Mouse (Mus musculus): Measurements from ENCODE around the gene Pax2. TPM values are rescaled to one million over a fixed set of nuclear protein-coding genes. Genes with fewer than 3 reads are reported as not detected.

Pax2 gene
- polyA plus RNA-seq, 1 experiment from 2014 or later: 198 TPM

DNA sequence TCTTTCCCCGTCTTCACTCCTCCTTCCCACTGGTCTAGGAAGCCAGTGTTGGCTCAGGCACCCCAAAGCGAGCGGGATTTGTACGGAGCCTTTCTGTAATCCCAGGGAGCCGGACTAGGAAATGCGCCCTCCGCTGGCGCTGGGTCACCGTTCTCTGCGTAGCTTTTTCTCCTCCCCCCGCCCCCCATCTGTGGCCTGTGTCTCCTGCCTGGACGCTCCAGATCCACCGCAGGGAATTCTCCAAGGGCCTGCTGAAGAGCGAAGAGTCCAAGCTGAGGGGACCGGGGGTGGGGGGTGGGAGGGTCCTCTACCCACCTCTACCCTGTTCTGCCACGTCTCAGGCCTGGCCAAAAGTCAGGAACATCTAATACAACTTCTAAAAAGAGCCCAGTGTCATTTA is 15.5 kb upstream of the Pax2 start:
- POLR2A ChIA-PET: interaction anchor here (0.6 to 3.9 kb wide), 4 partner anchors 10 to 16 kb away, joined by 3 to 35 read pairs (median 12); partner anchors contain the start of gene Pax2
- in situ Hi-C loops (cut with MboI; ENCODE audit: low pct_unique_long_range_greater_than_20kb): loop anchor here (5.0 kb wide), 1 partner anchor 88 kb away; no protein-coding TSS in a partner anchor
- no peaks in the 10 kb centered on the region for H3K27me3 ChIP-seq
- CTCF ChIA-PET: interaction anchor here (1.6 to 2.0 kb wide), 3 partner anchors 14 to 157 kb away, joined by 6 to 7 read pairs (median 6); no protein-coding TSS in a partner anchor
- no peak for ATAC-seq
- no peak for TF ChIP-seq CTCF (IDR thresholded peaks at IDR 0.05)
- no peak for DNase-seq (ENCODE audit: low read depth, low spot score)

DNA sequence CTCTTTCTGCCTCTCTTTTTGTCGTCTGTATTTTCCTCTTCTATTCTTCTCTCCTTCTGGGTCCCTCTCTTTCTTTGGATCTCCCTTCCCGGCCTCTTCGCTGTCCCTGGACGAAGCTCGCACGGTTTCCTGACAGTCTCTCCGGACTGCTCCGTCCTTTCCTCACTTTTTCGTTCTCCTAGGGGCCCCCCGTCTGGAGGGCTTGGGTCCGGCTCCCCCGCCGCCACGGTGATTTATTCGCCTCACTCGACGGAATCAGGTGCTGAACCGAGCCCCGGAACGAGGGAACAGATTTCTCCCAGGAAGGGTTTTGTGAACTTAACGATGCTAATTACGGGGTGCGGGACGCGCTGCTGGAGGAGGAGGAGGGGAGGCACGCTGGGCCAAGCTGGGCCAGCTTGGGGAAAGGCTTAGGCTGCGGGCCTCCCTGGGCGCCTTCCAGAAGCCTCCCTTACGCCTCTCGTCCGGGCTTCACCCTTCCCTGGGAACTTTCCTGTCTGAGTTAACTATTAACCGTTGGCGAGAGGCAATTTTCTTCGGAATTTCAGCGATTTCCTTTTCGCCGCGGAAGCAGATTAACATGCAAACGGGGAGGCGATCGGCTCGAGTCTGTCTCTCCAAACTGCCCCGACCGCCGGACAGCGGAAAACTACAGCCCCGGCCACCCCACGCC is 14.6 kb upstream of the Pax2 start:
- no peaks in the 10 kb centered on the region for H3K27me3 ChIP-seq
- peak; percentile 50 for ATAC-seq
- no peak for TF ChIP-seq CTCF (IDR thresholded peaks at IDR 0.05)
- in situ Hi-C loops (cut with MboI; ENCODE audit: low pct_unique_long_range_greater_than_20kb): loop anchor here (5.0 kb wide), 1 partner anchor 89 kb away; no protein-coding TSS in a partner anchor
- DNase-seq (ENCODE audit: low read depth, low spot score): peak; percentile 91
- POLR2A ChIA-PET: interaction anchor here (0.6 to 3.9 kb wide), 4 partner anchors 9 to 17 kb away, joined by 4 to 35 read pairs (median 12); partner anchors contain the start of gene Pax2
- CTCF ChIA-PET: no interaction called here

DNA sequence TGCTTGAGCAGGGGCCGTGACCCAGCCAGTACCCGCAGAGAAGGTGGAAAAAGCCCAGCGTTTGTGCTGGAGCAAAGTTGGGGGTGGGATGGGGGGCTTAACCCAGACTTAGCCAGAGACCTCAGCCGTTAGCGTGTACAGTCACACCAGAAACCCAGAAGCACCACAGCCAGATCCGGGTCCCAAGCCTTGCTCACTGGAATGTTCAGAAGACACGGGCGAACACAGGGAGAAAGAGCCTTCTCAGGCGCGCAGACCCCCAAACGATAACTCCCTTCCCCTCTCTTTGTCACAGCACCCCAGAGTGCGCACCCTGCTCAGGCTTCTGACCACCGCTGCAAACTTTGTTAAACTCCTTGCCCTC is 14.1 kb upstream of the Pax2 start:
- no peaks in the 10 kb centered on the region for H3K27me3 ChIP-seq
- POLR2A ChIA-PET: interaction anchor here (2.3 to 3.9 kb wide), 3 partner anchors 8 to 17 kb away, joined by 11 to 35 read pairs (median 14); partner anchors contain the start of gene Pax2
- CTCF ChIA-PET: no interaction called here
- no peak for DNase-seq (ENCODE audit: low read depth, low spot score)
- ATAC-seq: peak; percentile 3
- TF ChIP-seq CTCF (IDR thresholded peaks at IDR 0.05): no peak
- in situ Hi-C loops (cut with MboI; ENCODE audit: low pct_unique_long_range_greater_than_20kb): loop anchor here (5.0 kb wide), 1 partner anchor 89 kb away; no protein-coding TSS in a partner anchor

DNA sequence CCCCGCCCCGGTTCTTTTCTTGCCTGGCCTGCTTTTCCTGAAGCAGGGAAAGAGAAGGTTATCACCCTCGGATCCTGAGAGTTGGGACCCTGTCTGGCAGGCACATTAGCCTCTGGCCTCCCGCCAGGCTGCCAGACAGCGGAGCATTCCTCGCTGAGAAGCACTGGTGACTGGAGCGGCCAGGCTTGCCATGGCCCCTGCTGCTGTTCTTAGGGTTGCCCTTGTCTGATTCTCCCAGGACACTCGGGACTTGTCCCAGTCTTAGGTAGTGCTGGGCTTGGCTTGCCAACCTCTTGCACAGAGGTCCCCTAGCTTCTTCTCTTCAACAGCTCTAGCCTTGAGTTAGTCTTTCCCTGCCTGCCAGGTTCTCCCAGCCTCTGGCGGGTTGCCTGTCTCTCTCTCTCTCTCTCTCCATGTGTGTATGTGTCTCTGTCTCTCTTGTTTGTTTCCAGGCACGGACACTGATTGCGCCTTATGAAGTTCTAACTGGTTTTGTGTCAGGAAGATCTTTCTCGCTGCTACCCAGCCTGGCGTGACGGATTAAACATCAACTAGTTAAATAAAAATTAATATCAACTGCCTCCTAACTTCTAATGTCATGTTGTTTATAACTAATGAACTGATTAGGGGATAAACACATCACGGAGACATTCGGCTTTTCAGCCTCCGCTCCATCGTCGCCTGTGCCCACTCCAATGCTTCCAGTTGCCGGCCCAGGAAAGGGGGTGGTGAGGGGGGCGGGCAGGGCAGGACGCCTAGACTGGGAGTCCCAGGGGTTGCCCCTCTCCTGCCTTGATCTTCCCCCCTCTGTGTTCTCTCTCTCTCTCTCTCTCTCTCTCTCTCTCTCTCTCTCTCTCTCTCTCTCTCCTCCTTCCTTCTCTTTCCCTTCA is 13.5 kb upstream of the Pax2 start:
- CTCF ChIA-PET: no interaction called here
- DNase-seq (ENCODE audit: low read depth, low spot score) (no peak), ATAC-seq (peak; percentile 38)
- TF ChIP-seq CTCF (IDR thresholded peaks at IDR 0.05): no peak
- H3K27me3 ChIP-seq: no peaks in the 10 kb centered on the region
- POLR2A ChIA-PET: interaction anchor here (3.9 kb wide), 1 partner anchor 12 kb away, joined by 35 read pairs; the partner anchor contains the start of gene Pax2
- in situ Hi-C loops (cut with MboI; ENCODE audit: low pct_unique_long_range_greater_than_20kb): loop anchor here (5.0 kb wide), 1 partner anchor 90 kb away; no protein-coding TSS in a partner anchor

DNA sequence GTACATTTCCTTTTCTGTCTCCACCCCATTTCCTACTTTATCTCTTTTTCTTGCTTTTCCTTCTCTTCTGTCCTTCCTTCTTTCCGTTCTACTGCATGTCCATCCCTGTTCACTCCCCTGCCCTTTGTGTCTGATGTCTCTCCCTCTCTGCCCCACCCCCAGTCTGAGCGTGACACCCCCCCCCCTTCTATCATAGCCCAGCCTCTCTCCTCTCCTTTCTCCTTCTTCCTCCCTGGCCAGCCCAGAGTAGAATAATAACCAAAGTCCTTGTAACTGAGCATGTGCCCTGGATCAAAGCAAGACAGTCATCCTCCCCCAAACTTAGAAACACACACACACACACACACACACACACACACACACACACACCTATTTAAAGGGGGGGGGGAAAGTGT is 12.8 kb upstream of the Pax2 start:
- POLR2A ChIA-PET: interaction anchor here (0.9 to 1.0 kb wide), 2 partner anchors 10 to 13 kb away, joined by 5 to 9 read pairs; partner anchors contain the start of gene Pax2
- TF ChIP-seq CTCF (IDR thresholded peaks at IDR 0.05): no peak
- CTCF ChIA-PET: no interaction called here
- no peaks in the 10 kb centered on the region for H3K27me3 ChIP-seq
- in situ Hi-C loops (cut with MboI; ENCODE audit: low pct_unique_long_range_greater_than_20kb): loop anchor here (5.0 kb wide), 1 partner anchor 91 kb away; no protein-coding TSS in a partner anchor
- ATAC-seq (no peak), DNase-seq (ENCODE audit: low read depth, low spot score) (no peak)

DNA sequence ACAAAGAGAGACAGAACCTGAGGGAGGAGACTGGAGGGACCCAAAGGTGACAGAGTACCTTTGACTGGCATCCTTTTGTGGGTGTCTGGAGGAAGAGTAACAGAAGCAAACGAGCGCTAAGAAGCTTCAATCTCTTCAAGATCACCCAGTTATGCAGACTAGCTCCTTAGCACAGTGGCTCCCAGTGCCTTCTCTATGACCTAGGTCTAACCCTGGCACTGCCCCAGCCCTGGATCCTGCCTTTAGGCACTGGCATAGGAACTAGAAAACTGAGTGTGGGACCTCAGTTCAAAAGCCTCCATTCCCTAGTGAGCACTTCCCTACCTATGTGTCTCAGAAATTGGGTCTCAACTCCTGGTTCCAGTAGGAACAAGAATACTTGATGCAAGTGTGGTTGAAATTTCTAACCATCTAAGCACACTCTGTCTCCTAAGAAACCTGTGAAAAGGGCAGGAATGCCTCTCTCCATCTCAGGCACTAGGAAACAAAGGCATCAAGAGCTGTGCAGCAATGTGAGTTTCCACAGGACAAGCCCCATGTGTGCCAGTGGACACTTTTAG is 11.8 kb upstream of the Pax2 start:
- no peaks in the 10 kb centered on the region for H3K27me3 ChIP-seq
- no peak for DNase-seq (ENCODE audit: low read depth, low spot score)
- no peak for ATAC-seq
- CTCF ChIA-PET: interaction anchor here (1.0 kb wide), 1 partner anchor 161 kb away, joined by 3 read pairs; no protein-coding TSS in a partner anchor
- POLR2A ChIA-PET: interaction anchor here (0.7 to 1.2 kb wide), 4 partner anchors 9 to 183 kb away, joined by 3 to 9 read pairs (median 6); partner anchors contain the start of gene Pax2
- in situ Hi-C loops (cut with MboI; ENCODE audit: low pct_unique_long_range_greater_than_20kb): loop anchor here (5.0 kb wide), 1 partner anchor 92 kb away; no protein-coding TSS in a partner anchor
- TF ChIP-seq CTCF (IDR thresholded peaks at IDR 0.05): no peak

DNA sequence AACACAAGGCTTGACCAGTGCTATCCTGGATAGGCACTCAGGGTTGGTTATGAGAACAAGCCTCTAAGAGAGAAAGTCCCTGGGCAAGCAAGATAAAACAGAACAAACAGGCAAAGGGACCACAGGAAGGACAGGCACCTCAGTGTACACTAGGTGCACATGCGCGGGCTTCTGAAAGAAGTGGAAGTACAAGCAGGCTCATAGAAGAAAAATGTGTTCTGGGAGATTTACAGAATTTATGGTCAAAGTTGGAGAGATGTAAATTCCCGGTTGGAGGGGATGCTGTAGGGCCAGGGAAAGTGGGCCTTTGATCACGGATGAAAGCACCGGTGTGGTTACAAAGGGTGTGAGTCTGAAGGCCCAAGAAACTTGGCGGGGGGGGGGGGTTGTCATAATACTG is 10.1 kb upstream of the Pax2 start:
- in situ Hi-C loops (cut with MboI; ENCODE audit: low pct_unique_long_range_greater_than_20kb): no loop called here
- TF ChIP-seq CTCF (IDR thresholded peaks at IDR 0.05): no peak

DNA sequence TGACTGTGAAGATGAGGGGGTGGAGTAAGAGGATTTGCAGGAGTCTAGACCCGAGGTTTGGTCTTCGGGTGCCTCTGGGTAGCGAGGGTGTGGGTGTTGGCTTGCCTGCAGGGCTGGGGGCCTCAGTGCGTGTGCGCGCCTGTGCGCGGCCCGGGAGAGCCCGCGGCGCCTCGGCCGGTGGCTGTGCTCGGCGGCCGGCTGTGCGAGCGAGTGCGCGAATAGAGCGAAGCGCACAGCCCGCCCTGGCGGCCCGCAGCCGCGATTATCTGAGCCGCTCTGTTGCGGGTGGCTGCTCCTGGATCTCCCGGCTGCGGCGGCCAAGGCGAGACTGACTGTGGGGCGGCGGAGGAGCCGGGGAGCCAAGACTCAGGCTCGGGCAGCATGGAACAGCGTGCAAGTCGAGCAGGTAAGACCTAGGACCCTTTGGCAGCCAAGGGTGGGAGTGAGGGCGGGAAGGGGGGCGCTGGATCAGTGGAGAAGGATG is 9.3 kb upstream of the Pax2 start:
- H3K27me3 ChIP-seq: no peaks in the 10 kb centered on the region
- POLR2A ChIA-PET: interaction anchor here (0.7 to 8.1 kb wide), 4 partner anchors 14 to 184 kb away, joined by 3 to 191 read pairs (median 8); partner anchors contain the start of genes Pax2 and Slf2
- no peak for DNase-seq (ENCODE audit: low read depth, low spot score)
- in situ Hi-C loops (cut with MboI; ENCODE audit: low pct_unique_long_range_greater_than_20kb): no loop called here
- TF ChIP-seq CTCF (IDR thresholded peaks at IDR 0.05): no peak
- CTCF ChIA-PET: no interaction called here
- ATAC-seq: no peak

More for the DNA sequence above, 10.1 kb upstream of the Pax2 start:
- DNase-seq (ENCODE audit: low read depth, low spot score) (no peak), ATAC-seq (no peak)
- ChIA-PET CTCF (no interaction called here), POLR2A (interaction anchor here (0.7 to 8.1 kb wide), 3 partner anchors 13 to 185 kb away, joined by 3 to 191 read pairs (median 11); partner anchors contain the start of genes Pax2 and Slf2)
- H3K27me3 ChIP-seq: no peaks in the 10 kb centered on the region

DNA sequence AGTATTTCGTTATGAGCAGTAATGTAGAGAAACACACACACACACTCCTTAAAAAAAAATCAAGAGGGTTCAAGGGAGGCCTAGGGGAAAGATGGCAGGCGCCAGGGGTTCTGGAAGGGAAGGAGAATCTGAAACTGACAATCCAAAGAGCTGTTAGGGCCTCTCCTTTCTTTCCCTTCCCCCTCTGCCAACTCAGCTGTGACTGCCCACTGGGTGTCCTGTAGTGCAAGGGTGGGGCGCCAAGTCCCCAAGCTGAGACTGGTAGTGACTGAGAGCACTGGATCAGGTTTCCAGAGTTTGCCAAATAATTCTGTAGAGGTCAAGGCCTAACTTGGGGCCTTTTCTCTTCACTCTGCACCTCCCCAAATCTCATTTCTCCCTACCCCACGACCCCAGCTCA is 8.4 kb upstream of the Pax2 start:
- no peaks in the 10 kb centered on the region for H3K27me3 ChIP-seq
- ChIA-PET CTCF (interaction anchor here (0.9 to 1.8 kb wide), 3 partner anchors 12 to 166 kb away, joined by 3 to 9 read pairs (median 4); no protein-coding TSS in a partner anchor), POLR2A (interaction anchor here (0.7 to 8.1 kb wide), 8 partner anchors 13 to 180 kb away, joined by 3 to 191 read pairs (median 4); partner anchors contain the start of gene Pax2)
- ATAC-seq (no peak), DNase-seq (ENCODE audit: low read depth, low spot score) (no peak)
- in situ Hi-C loops (cut with MboI; ENCODE audit: low pct_unique_long_range_greater_than_20kb): no loop called here
- no peak for TF ChIP-seq CTCF (IDR thresholded peaks at IDR 0.05)
